Mouse (Mus musculus): ENCODE data around the gene Cit.

The Cit gene

DNA sequence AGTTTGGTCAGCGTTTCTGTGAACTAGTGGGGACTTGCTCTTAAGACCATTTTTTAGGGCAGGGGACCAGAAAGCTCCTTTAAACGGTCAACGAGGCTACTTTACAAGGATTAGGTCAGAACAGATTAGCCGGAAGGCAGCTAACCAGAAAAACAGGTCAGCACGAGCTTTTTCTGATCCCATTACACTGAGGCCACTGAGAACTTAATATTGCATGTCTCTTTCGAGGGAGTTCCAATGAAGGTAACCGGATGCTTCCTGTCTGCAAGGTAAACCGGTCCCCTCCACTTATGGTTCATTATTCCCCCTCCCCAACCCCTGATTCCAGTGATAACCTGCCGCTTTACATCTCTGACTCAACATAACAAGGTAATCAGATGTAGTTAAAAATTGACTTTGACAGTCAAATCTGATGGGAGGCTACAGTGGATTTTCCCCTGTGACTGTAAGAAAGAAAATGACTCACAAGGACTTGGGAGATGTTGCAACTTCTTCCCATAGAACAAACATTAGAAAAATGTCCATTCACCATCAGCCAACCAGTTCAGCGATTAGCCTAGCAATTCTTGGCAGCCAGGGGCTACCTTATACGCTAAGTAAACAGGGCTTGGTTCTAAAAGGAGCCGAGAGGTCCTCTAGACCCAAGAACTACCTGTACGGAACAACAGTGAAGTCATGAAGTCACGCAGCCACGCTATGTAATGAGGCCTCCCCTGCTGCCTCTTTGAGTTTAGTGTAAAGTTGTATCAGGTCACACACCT is 164.2 kb downstream of the Cit start:
- DNase-seq (ENCODE audit: low spot score in 2 of 2), result no peak

DNA sequence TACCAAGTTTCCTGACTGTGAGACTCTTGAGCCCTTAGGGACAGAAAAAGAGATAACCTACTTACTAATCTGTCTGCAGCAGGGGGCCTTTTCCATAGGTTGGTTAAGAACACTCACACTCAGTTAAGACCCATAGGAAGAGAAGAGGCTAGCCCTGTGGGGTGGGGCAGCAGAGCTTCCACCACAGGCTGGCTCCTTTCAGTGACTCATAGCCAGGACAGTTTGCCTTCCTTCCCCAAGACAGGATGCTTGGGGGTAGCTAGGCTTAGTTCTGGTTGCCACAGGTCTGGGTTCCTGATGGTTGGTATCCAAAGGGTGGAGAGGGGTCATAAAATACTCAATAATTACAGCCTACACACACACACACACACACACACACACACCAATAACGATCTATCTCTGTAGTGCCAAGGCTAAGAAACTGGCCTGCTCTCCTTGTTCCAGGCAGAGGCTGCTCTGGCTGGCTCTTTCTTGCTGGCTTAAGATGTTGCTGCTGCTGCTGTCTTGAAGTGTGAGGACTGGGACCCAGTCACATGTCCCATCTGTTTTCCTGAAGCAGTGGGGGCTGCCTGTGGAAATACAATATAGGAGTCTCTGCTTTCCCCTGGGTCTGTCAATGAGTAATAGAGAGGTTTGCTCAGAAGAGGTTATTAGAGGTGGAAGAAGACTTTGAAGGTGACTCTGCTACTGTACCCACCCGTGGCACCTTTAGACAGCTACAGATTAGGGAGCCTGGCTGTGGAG is 165.0 kb downstream of the Cit start:
- DNase-seq (ENCODE audit: low spot score in 2 of 2), result no peak

DNA sequence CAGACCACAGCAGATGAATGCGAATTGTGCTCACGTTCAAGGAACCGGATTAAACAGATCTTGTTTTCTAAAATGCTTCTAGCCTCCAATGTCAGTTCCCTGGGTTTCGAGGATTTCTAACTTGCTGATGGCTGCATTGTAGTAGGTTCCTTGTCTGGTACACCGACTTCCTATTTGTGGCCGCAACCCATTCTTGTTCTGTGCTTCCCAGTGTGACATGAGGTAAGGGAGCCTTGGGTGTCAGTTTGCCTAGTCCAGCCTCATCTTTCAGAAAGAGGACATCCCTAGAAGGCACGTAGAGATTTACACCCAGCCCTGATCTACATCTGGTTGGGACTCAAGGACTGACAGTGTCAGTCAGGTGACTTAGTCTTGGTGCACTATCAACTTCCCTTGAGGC is 166.6 kb downstream of the Cit start:
- DNase-seq (ENCODE audit: low spot score in 2 of 2), result no peak

DNA sequence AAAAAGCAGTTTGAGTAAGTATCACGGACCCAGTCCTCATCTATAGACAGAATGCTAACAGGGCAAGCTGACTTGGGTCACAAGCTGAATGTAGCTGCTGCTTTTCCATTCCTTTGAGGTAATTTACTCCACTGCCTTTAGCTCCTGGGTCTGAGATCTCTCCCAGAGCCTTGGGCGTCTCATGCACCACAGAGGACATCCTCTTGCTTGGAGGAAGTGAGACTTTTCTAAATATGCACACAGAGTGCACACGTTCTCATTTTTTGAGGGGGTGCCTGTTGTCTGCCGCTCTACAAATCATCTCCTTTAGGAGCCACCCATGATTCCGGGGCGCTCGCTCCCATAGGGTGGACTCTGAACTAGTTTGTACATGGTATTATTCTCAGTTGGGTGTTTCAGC is 167.4 kb downstream of the Cit start:
- no peak for DNase-seq (ENCODE audit: low spot score in 2 of 2)

DNA sequence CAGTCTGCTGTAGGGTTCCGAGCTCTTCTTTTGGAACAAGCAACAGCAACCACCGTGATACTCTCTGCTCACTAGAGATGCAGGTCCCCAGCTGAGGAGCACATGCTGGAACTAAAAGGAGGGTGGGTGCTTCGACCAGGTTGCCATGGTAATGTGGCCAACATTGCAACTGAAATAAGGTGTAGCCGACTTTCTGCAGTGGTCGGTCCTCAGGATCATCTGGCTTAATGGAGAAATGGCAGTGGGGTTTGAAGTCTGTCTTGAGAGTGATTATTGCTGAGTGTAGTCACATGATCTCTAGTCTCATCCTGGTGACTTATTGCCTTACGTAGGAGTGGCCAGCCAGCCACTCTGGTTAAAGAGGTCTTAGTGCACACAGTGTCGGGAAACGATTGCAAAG is 168.7 kb downstream of the Cit start:
- no peak for DNase-seq (ENCODE audit: low spot score in 2 of 2)

DNA sequence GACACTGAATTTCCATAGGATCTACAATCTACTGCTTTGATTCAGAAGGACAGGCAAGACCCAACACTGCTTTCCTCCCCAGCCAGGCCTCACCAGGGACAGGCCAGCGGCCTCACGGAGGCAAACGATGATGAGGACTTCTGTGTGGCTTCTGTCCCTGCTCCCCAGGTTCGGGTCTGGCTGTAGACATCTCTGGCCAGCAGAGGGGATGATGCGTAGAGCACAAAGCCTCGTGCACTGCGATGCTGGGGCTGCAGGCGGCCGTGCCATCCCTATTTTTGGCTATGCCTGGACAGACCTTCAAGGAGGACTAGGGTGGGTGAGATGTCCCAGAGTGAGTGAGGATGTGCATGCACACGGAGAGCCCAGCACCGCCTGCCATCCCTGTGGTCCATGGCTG is 169.2 kb downstream of the Cit start:
- no peak for DNase-seq (ENCODE audit: low spot score in 2 of 2)

DNA sequence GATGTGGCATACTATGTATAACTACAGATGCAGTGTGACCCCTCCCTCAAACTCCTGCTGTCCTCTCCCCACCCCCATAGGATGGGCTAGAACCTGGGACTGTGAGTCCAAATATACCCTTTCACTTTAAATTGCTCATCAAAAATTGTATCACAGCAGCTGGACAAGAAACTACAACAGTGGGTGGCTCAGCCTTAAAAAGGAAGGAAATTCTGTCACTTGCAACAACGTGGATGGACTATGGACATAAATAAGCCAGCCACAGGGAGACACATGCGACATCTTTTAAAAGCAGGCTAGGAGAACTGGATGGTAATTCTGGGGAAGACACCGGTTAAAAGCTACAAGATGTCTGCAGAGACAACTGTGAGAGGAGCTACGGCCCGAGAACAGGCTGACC is 171.5 kb downstream of the Cit start:
- DNase-seq (ENCODE audit: low spot score in 2 of 2), result no peak

DNA sequence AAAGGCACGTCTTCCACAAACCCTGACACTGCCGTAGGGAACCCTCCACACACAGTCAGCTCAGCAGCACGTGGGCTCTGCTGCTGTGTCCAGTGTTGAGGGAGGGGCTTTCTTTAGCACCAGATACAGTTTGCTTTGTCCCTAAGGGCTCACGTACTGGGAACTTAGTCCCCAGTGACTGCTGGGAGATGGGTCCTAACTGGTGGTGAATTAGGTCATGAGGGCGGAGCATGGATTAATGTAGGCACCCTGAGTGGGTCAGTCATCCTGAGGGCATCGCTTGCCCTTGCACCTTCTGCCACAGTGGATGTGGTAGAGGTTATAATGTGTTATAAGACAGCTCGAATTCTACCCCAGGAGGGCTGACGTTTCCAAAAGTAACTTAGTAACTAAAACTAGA is 172.3 kb downstream of the Cit start:
- no peak for DNase-seq (ENCODE audit: low spot score in 2 of 2)

DNA sequence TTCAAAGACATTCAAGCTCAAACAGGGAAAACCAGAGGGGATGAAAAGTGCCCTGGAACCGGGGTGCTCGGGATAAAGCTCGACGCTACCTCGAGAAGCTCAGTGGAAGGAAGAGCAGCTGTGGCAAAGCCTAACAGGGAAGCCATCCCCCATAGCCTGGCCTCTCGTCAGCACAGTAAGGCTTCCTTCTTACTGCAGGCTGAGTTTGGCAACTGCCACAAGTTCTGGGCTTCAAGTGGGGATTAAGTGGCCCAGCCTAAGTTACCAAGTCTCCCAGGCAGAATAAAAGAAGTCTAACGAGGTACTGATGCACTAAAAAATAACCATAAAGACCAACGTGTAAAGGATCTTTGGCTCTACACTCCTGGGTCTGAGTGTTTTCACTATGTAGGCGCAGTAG is 173.1 kb downstream of the Cit start:
- no peak for DNase-seq (ENCODE audit: low spot score in 2 of 2)

DNA sequence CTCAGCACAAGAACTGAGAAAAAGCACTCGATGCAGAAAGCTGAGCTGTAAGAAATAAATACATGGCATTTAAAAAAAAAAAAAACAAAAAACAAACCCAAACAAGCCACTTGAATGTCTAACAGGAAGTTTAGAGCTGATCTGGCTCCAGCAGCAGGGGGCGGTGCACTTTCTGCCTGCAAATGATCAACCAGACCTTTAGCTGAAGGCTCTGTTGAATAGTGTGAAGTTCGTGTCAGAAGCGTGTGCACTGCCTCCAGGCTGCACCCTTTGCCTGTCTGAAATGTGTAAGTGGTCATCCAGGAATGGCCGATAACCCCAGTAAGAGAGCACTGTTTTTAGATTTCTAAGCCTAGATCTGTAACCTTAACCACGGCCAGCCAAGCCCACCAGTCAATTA is 173.7 kb downstream of the Cit start:
- DNase-seq (ENCODE audit: low spot score in 2 of 2), result no peak

DNA sequence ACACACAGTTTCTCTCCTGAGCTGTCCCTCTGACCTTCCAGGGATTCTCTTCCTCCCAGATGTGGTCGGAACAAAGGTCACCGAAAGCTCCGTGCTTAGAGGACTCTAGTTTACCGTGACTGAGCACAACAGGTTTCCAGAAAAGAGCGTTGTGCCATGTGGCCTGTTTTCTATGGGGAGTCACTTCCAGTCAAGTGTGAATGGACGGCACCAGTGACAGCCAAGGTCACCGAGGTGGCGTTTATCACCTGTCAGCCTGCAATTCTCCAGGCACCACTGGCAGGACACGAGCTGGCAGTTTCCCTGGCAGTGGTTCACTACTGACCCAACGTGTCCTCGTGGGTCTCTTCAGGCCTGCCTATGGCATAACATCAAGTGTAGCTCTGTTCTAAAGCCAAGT is 174.3 kb downstream of the Cit start:
- no peak for DNase-seq (ENCODE audit: low spot score in 2 of 2)

DNA sequence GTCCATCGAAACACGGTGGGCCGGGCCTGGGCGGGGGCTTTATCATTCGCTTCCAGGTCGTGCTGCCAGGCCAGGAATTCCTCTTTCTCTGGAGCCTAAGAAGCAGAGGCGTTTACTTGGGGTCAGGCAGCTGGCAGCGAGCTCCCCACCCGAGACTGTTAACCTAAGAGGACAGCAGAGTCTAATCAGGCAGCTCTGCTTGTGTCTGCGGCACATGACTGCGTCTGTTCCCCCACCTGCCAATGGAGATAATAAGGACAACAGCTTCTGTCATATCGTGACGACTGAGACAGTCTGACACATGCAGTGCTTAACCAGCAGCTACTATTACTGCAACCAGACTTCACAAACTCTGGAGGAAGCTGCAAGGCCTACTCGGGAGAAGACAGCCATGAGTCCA is 176.5 kb downstream of the Cit start:
- DNase-seq (ENCODE audit: low spot score in 2 of 2), result no peak

DNA sequence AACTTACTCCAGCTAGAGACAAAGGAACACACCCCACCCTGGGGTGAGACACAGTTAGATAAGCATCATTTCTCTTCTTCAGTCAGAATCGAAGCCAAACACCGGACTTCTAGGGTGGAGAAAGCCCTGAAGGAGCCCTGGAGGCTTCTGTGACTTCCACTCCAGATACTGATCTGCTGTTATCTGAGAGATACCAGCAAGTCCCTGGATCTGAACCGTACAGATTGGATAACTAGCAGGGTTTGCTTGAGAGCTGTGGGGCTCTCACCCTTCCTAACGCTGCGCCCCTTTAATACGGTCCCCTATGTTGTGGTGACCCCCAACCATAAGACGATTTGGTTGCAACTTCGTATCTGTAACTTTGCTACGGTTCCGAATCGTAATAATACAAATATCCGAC is 177.1 kb downstream of the Cit start:
- no peak for DNase-seq (ENCODE audit: low spot score in 2 of 2)

DNA sequence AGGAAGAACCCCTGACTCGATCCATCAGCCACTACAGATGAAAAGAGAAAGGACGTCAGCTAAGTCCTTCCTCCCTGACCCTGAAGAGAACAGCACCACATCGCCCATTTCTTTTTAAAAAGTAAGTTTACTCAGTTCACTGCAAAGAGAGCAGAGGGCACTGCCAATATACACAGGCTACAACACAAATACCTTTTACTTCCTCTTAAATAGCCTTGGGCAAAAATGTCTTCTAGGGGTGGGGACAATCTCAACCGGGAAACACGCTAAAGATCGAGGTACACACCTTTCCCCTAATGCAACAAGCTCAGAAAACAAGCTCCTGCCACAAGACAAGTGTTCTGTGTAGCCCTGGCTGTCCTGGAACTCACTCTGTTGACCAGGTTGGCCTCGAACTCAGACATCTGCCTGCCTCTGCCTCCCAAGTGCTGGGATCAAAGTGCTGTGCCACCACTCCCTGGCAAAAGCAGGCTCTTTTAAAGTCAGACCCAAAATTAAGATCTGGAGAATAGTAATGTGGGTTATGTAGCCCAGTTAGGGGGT is 177.7 kb downstream of the Cit start:
- no peak for DNase-seq (ENCODE audit: low spot score in 2 of 2)

DNA sequence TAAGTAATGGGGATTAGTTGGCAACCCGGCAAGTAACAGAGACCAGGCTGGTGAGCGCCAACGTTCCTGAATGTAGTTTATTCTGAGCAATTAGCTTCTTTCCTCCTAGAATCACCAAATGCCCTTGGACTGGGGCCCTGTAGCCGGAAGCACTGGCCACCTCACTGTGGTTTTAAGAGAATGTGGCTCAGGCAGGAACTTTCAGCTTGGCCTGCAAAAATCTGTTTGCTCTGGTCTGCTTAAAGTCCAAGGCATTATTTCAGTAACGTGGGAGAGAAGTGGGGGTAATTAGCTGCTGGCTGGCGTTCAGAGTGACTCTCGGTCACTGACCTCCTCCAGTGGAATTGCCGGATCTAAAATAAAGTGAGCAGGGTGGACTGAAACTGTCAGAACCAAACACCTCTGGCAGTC is 178.2 kb downstream of the Cit start:
- DNase-seq (ENCODE audit: low spot score in 2 of 2), result no peak

DNA sequence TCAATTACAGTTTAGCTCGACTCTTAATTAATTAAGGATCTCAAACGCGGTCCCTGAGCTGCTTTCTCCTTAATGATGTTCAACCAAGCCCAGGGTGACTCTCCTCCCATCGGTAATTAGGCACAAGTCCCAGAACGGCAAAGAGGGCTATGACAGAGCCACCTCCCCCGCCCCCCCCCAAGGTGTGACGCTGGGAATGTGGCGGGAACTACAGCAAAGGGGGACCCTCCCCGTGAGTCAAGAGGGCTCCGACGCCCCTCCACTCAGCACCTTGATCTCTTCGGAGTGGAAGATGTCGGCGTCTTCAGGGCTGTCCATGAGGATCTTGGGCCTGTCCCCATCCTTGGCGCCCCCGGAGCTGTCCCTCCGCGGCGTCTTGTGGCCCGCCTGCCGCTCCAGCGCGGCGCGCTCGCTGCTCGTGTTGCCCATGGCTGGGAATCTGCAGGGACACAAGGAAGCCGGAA is 178.8 kb downstream of the Cit start:
- DNase-seq (ENCODE audit: low spot score in 2 of 2), result no peak

DNA sequence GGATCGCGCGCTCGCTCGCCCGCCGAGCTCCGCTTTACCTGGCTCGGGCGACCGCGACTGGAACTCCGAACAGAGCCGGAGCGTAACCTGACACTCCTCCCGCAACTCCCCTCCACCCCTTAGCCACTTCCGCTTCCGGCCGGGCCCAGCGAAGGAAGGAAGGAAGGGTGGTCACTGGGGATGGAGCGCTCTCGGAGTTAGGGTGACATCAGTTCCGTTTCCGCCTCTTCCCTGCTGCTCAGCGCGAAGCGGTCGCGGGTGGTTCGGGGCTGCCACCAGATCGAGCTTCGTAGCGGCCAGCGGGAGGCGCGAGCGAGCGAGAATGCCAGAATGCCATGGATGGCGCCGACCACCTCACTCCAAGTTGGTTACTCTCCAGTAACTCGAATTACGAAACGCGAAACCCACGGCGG is 179.3 kb downstream of the Cit start, which contains the start of gene Prkab1:
Gene Prkab1 (minus strand): TSS at position 182 of the 413 bp plus-strand sequence.
- peak; percentile 90 to 91 for DNase-seq (ENCODE audit: low spot score in 2 of 2)

DNA sequence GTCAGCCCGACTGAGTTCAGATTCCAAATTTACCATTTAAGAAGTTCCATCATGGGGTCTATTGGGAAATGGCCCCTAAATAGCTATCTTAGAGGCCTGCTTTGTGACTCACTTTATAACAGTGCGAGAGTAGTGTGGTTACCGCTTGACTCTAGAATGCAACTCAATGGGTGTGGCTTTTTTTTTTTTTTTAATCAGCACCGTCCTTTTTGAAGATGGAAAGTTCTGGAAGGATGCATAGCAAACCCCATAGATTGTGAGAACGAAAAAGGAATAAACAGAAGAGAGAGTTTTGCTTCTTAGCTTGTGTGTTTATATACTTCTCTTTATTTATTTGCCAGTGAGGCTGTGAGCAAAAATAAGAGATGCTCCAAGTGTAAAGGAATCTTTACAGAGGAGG is 181.0 kb downstream of the Cit start:
- no peak for DNase-seq (ENCODE audit: low spot score in 2 of 2)

DNA sequence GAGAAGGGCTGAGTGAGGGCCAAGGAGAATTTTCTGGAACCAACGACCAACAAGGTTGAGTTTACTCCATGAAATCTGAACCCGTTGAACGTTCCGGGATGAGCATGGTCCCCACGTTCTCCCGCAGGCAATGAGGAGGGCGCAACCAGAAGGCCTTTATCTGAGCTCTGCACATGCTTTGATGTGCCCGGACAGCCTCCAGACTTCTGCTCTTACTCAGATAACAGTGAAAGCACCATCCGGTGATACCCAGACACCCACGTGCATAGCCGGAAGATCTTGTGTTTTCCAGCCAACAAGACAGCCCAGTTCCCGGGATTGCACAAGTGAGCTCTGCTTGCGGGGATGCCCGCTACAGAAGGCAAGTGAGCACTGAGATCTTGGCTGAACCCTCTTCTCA is 181.5 kb downstream of the Cit start:
- DNase-seq (ENCODE audit: low spot score in 2 of 2), result no peak

DNA sequence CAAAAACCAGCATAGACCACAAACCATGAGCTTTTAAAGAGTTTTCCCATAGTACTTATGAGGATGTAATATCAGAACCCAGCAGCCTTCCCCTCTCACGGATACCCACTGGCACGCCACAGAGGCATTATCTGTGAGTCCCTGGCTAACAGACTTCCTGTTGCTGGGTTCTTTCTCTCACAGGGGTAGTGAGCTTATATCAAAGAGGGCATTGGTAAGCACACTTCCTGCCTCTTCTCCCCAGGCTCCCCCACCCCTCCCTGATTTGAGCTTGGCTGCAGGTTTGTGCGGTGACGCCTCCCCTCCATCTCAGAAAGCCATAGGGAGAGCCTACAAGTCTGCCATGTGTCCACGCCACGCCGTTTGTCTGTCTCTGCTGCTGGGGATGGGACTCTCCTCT is 184.0 kb downstream of the Cit start:
- no peak for DNase-seq (ENCODE audit: low spot score in 2 of 2)

DNA sequence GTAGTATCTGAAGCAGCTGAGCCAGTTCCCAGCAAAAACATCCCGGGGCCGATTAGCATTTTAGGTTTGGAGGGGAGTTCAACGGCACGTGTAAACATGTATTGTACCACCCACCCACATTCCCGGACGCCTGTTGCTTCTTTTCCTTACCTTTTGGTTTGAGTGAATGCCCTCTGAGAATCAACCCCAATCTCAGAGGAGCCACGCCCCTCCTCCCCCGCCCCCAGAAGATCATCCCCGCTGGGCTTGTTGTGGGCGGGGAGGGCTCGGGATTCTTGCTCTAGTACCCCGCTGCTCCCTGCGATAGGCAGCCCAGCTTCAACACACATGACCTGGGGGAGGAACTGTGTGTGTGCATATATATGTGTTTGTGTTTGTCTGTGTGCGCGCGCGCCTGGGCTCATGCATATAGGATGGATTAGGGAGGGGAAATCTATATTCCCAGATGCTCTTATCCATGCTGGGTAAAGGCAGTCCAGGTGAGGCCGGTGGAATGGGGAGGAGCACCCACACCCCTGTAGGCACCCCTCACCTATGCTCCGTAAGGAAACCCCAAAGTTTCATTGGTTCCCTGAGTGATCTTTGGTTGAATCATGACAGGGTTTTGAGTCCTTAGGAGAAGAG is 185.6 kb downstream of the Cit start:
- peak in 1 of 2 experiments; percentile 5 for DNase-seq (ENCODE audit: low spot score in 2 of 2)

DNA sequence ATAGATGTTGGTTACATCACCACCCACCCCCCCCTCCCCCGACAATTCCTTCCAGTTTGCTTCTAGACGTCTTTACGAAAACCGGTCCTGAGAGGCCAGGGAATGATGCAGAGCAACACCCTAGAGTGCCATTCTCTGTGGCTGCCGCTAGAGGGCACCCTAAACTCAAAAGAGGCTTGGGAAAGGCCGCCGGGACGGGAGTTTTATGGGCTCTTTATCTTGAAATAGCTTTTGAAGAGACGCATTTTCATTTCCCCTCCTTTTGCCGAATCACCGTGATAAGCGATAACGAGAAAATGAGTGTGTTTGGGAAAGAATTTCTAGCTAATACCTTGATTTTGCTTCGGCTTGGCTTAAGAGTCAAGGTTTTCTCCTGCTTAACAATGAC is 186.1 kb downstream of the Cit start:
- DNase-seq (ENCODE audit: low spot score in 2 of 2), result peak; percentile 57 to 74

DNA sequence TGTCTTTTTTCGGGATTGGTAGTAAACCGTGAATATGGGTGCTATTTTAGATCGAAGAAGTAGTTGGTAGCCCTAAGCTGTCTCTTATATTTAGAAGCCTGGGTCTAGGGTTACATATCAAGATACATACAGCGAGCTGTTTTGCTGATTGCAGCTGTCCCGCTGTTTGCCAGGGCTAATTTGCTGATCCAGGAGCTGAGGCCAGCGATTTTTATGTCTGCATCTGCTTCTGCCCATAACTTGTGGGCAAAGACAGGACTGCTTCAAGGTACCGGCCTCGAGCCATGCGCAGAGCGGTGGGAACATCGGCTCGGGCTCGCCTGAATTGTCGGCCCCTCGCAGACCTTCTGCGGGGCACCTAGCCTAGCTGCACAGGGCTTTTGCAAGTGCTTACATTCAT is 191.4 kb downstream of the Cit start:
- DNase-seq (ENCODE audit: low spot score in 2 of 2), result no peak
